Mouse (Mus musculus) intestine, embryonic 14.5 days (tissue): ENCODE data around the gene Olfr980. TPM values are rescaled to one million over a fixed set of nuclear protein-coding genes. Genes with fewer than 3 reads are reported as not detected.
"Not testable (repeated sequence)": the region's sequence is repeated elsewhere in the genome, so short reads cannot be mapped to it uniquely, and the experiment has no call there.

Experiments
- ATAC-seq: fragments of 200-750 bp; cut with Nextera tagmentation; replicated peaks from 2 replicates; pipeline ENCODE4 v1.8.0; 2017; ENCODE audit warnings: low read depth, moderate number of reproducible peaks, moderate TSS enrichment, moderate library complexity; ENCODE audit not compliant: low FRiP score, low TSS enrichment
- DNase-seq: peaks from one replicate; pipeline ENCODE4 v3.0.0-alpha.2; 2018; ENCODE audit warnings: low spot score
- H3K27ac ChIP-seq: fragments of 300-500 bp; sonication (generic); 2 replicates; pipeline ENCODE4 v1.5.1; 2014; ENCODE audit warnings: low read depth, mild to moderate bottlenecking, control low read depth
- H3K27me3 ChIP-seq: fragments of 300-500 bp; sonication (generic); replicated peaks from 2 replicates; pipeline ENCODE4 v1.6.1; 2014; ENCODE audit warnings: low read length, control low read depth; ENCODE audit not compliant: control insufficient read depth, insufficient read depth
- H3K36me3 ChIP-seq: fragments of 300-500 bp; sonication (generic); 2 replicates; pipeline ENCODE4 v1.6.1; 2014; ENCODE audit warnings: low read length, control low read depth; ENCODE audit not compliant: control insufficient read depth, insufficient read depth
- H3K4me1 ChIP-seq: fragments of 300-500 bp; sonication (generic); replicated peaks from 2 replicates; pipeline ENCODE4 v1.6.1; 2014; ENCODE audit warnings: low read length, control low read depth, mixed read lengths; ENCODE audit not compliant: control insufficient read depth, insufficient read depth
- H3K4me2 ChIP-seq: fragments of 300-500 bp; sonication (generic); 2 replicates; pipeline ENCODE4 v1.6.1; 2014; ENCODE audit warnings: low read length
- H3K4me3 ChIP-seq: fragments of 300-500 bp; sonication (generic); 2 replicates; pipeline ENCODE4 v1.5.1; 2014; ENCODE audit warnings: low read depth, low read length, control low read depth, mixed read lengths
- H3K9ac ChIP-seq: fragments of 300-500 bp; sonication (generic); 2 replicates; pipeline ENCODE4 v1.6.1; 2014; ENCODE audit warnings: mild to moderate bottlenecking, low read length
- H3K9me3 ChIP-seq: fragments of 300-500 bp; sonication (generic); 2 replicates; pipeline ENCODE4 v1.6.1; 2016; ENCODE audit warnings: low read length, control low read depth; ENCODE audit not compliant: control insufficient read depth
- WGBS: fragments of 180-500 bp; shearing (Covaris S2); extraction: QIAGEN DNeasy Blood & Tissue Kit; methylation state at CpG from one replicate; pipeline ENCODE4 v1.1.7; 2014; 5-methylcytosine and 5-hydroxymethylcytosine counted together
- polyA plus RNA-seq: library from polyadenylated mRNA; unstranded; fragments of >200 nt; fragmentation: Nextera tagmentation; extraction: Ambion mirVana; gene quantifications from 2 replicates; pipeline ENCODE4 v1.2.1, GENCODE M21; 2014

Gene Olfr980
- polyA plus RNA-seq: not detected in 2 replicates

DNA sequence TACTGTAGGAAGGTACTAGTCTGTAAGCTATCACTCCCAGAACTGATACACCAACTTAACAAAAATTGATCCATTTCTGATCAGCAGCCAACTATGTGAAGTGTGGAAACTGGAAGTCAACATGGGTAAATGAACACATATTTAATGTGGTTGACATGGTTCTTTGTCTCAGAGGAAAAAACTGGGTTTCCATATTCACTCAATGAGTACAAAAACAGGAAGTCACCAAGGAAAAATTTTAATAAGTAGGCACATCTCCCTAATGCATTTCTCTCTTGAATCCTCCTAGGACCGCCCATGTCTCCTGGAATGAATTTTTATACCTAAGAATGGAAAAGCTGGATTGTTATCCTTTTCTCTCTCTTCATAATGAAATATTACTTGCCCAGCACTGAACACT lies at the start of gene Olfr980:
Gene Olfr980 (minus strand): TSS at position 101 of the 400 bp plus-strand sequence.
- Histone ChIP-seq H3K27ac (no peak within 1 kb of the TSS), H3K9ac (no peak within 1 kb of the TSS), H3K27me3 (no peaks in the 10 kb centered on the region), H3K4me3 (no peak within 1 kb of the TSS), H3K4me2 (no peak within 1 kb of the TSS), H3K4me1 (no peaks in the 10 kb centered on the region), H3K9me3 (no peaks in the 10 kb centered on the region), H3K36me3 (no peaks in the 10 kb centered on the region)
- ATAC-seq (no peak), DNase-seq (no peak)
- 86% methylated on average over 1 of the region's 1 CpGs for WGBS

DNA sequence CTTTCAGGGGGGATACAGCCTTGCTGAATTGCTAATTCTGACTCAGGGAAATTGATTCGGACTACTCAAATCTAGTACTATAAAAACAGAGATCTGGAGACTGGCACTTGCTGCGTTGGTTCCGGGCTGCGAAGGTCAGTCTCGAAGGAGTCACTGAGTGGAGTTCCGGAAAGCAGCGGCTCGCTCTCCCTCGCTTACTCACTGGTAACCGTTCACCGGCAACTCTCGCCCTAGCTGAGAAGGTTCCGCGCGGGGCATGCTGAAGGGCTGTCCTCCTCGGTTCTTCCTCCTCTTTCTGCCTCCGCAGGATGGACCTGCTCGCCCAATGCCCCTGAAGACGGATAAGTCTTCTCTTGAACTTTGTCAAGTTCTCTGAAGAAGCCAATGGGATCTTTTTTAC lies 40.8 kb upstream of the Olfr980 start:
- 94% methylated on average over 19 of the region's 19 CpGs for WGBS
- Histone ChIP-seq H3K4me1 (no peaks in the 10 kb centered on the region), H3K9me3 (no peaks in the 10 kb centered on the region), H3K36me3 (no peaks in the 10 kb centered on the region), H3K4me3 (no peak overlapping the region), H3K27ac (no peak overlapping the region), H3K4me2 (no peak overlapping the region), H3K9ac (no peak overlapping the region), H3K27me3 (no peaks in the 10 kb centered on the region)
- ATAC-seq (no peak), DNase-seq (no peak)

DNA sequence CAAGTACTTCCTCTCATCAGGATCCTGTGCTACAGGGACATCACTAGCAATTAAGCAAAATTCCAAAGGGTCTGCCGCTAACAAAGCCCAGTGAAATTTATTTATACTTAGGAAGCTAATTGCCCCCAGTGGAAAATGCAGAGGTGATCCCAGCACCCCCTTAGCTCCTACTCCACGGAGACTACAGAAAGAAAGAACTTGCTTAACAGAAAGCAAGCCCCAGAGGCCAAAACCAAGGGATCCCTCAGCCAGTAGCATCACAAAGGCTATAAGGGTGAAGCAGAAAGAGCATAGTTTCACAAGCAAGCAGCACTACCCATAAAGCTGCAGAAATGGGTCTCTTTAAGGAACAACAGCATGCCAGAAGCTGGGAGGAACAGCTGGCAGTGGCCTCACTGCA lies 11.8 kb upstream of the Olfr980 start, which contains the start of gene Olfr981:
Gene Olfr981 (plus strand): TSS at position 301 of the 400 bp plus-strand sequence.
- H3K27ac ChIP-seq: no peak within 1 kb of the TSS
- H3K4me2 ChIP-seq: no peak within 1 kb of the TSS
- H3K9ac ChIP-seq: no peak within 1 kb of the TSS
- no peak within 1 kb of the TSS for H3K4me3 ChIP-seq
- no peaks in the 10 kb centered on the region for H3K9me3 ChIP-seq
- H3K36me3 ChIP-seq: no peaks in the 10 kb centered on the region
- 65% methylated on average over 2 of the region's 2 CpGs for WGBS
- H3K4me1 ChIP-seq: no peaks in the 10 kb centered on the region
- DNase-seq (no peak), ATAC-seq (no peak)
- H3K27me3 ChIP-seq: no peaks in the 10 kb centered on the region

DNA sequence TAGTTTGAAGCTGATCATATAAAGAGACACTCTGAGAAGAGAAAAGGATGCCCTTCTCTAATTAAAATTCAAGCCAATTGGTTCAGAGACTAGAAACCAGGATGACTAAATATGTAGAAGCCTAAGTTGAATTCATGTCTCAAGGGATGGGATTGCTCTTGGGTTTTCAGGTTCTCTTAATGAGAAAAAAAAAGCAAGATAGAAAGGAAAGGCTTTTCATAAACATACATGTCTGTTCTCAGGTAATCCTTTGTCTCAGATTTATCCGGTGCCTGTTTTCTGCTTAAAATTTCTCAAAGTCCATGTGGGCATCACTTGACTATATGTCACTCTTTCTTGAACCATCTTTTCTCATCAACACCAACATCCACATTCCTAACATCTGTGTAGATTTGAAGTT lies 6.0 kb downstream of the Olfr980 start, which contains the start of gene Olfr979:
Gene Olfr979 (minus strand): TSS at position 101 of the 400 bp plus-strand sequence.
- Histone ChIP-seq H3K9me3 (no peaks in the 10 kb centered on the region), H3K36me3 (no peaks in the 10 kb centered on the region), H3K4me2 (no peak within 1 kb of the TSS), H3K9ac (no peak within 1 kb of the TSS), H3K4me3 (no peak within 1 kb of the TSS), H3K4me1 (no peaks in the 10 kb centered on the region), H3K27ac (no peak within 1 kb of the TSS), H3K27me3 (no peaks in the 10 kb centered on the region)
- ATAC-seq: no peak
- WGBS: 89% methylated on average over 1 of the region's 1 CpGs
- DNase-seq: no peak

DNA sequence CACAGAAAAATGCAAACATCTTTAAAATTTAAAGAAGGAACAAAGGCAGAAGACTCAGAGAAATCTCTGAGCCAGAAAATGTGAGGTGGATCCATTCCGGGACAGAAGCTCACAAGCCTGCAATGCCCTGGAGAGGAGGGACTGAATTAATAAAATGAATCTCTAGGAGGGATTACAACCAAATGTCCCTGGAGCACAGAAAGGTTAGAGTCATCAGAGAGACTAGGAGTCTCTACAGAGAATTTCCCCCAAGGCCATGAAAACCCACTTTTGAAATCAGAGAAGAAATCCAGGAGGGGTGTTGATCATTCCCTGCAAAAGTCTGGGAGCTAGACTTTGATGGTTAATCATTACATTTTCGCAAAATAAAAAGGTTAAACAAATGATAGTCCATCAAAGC lies 17.6 kb downstream of the Olfr980 start, which contains the start of gene Olfr978:
Gene Olfr978 (plus strand): TSS at position 301 of the 400 bp plus-strand sequence.
- Histone ChIP-seq H3K27ac (no peak within 1 kb of the TSS), H3K36me3 (no peaks in the 10 kb centered on the region), H3K9ac (no peak within 1 kb of the TSS), H3K27me3 (no peaks in the 10 kb centered on the region), H3K4me2 (no peak within 1 kb of the TSS), H3K4me1 (no peaks in the 10 kb centered on the region), H3K4me3 (no peak within 1 kb of the TSS), H3K9me3 (no peaks in the 10 kb centered on the region)
- WGBS: 79% methylated on average over 2 of the region's 2 CpGs
- ATAC-seq: no peak
- no peak for DNase-seq

DNA sequence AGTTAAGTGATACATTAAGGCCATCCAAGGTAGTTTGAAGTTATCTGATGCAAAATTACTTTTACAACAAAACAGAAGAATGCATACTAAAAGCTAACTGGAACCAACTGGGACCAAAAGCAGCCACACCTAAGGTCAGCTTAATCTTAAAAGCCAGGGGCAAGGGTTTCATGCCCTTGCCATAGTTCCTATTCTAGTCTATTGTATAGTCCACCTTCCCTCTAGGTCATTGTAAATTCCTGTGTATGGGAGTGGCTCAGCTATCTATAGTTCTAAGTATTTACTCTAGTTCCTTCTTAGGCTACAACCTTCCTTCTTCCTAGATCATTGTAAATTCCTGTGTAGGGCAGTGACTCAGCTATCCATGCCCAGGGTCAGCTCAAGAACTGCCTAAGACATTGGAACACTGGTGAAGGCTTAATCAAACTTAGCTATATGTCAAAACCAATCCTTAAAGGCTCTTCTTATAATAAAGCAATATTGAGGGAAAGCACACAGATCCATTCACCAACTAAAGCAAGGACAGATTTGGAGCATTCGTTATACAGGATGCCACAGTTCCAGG lies 32.7 kb downstream of the Olfr980 start:
- ATAC-seq, H3K36me3 ChIP-seq, H3K4me3 ChIP-seq, H3K9me3 ChIP-seq, H3K27me3 ChIP-seq, H3K4me1 ChIP-seq, H3K9ac ChIP-seq, DNase-seq, H3K27ac ChIP-seq, H3K4me2 ChIP-seq: not testable (repeated sequence)
- 83% methylated on average over 1 of the region's 1 CpGs for WGBS

DNA sequence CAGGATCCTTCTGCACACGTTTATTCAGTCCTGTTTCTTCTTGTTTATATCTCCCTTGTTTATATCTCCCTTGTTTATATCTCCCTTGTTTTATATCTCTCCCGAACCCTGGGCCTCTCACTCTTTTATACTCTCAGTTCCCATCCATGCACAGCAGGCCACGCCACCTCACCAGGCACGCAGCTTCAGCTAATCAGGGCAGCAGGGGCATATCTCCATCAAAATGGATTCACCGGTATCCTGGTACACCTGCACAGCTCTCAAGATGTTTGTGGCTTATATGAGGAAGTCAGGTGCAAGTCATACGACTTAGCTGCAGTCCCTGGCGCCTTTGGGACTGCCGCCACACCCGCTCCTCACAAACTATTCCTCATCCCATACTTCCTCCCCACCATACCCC lies 48.3 kb downstream of the Olfr980 start, which contains the start of gene Olfr976:
Gene Olfr976 (minus strand): TSS at position 101 of the 400 bp plus-strand sequence.
- H3K9ac ChIP-seq, DNase-seq, H3K27ac ChIP-seq, H3K36me3 ChIP-seq, H3K4me1 ChIP-seq, H3K9me3 ChIP-seq, H3K4me3 ChIP-seq, H3K27me3 ChIP-seq, H3K4me2 ChIP-seq, ATAC-seq: not testable (repeated sequence)
- 62% methylated on average over 5 of the region's 9 CpGs for WGBS
